Mouse (Mus musculus) lung, adult 2 months (tissue): Measurements from ENCODE around the gene Krr1.

ENCODE experiments used
- CTCF ChIP-seq: fragments of 200-500 bp; IDR thresholded peaks from 2 replicates; pipeline ENCODE4 v1.5.1; 2011; ENCODE audit warnings: mild to moderate bottlenecking, low read length, control low read depth; ENCODE audit not compliant: insufficient read depth
- POLR2A ChIP-seq: fragments of 200-500 bp; IDR thresholded peaks from 2 replicates; pipeline ENCODE4 v1.6.1; 2011; ENCODE audit warnings: low read depth, mild to moderate bottlenecking, control low read depth, low read length, borderline replicate concordance; ENCODE audit errors: extremely low read depth

DNA sequence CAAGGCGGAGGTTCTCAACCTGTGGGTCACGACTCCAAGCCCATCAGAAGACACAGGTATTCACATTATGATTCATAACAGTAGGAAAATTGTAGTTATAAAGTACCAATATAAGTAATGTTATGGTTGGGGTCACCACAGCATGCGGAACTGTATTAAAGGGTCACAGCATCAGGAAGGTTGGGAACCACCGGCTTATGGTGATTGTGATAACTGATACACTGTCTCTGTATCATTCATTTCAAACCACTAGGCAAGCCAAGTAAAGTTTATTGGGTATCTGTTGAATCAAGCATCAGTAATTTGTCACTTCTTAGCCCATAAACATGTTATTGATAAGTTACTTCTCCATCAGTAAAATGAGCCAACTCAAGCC is 14.4 kb upstream of the Krr1 start:
- TF ChIP-seq CTCF (no peak), POLR2A (no peak)
